Mouse (Mus musculus) stomach, embryonic 15.5 days (tissue): Measurements from ENCODE around the gene Suclg2. TPM values are rescaled to one million over a fixed set of nuclear protein-coding genes. Genes with fewer than 3 reads are reported as not detected.
A peak's percentile ranks its signal among the peaks of the same experiment; 100 is the strongest.
"Not testable (repeated sequence)": the region's sequence is repeated elsewhere in the genome, so short reads cannot be mapped to it uniquely, and the experiment has no call there.

ENCODE experiments used
- ATAC-seq: fragments of 200-750 bp; cut with Nextera tagmentation; 2 replicates; pipeline ENCODE4 v1.8.0; 2017; ENCODE audit warnings: low read depth, moderate number of reproducible peaks, moderate TSS enrichment; ENCODE audit not compliant: insufficient read depth, low FRiP score
- H3K27ac ChIP-seq: fragments of 300-500 bp; sonication (generic); 2 replicates; pipeline ENCODE4 v1.5.1; 2015; ENCODE audit warnings: mild to moderate bottlenecking, inconsistent platforms
- H3K27me3 ChIP-seq: fragments of 300-500 bp; sonication (generic); replicated peaks from 2 replicates; pipeline ENCODE4 v1.6.1; 2015; ENCODE audit warnings: inconsistent platforms
- H3K36me3 ChIP-seq: fragments of 300-500 bp; sonication (generic); 2 replicates; pipeline ENCODE4 v1.6.1; 2015; ENCODE audit warnings: inconsistent platforms
- H3K4me1 ChIP-seq: fragments of 300-500 bp; sonication (generic); 2 replicates; pipeline ENCODE4 v1.6.1; 2015; ENCODE audit warnings: inconsistent platforms
- H3K4me2 ChIP-seq: fragments of 300-500 bp; sonication (generic); 2 replicates; pipeline ENCODE4 v1.6.1; 2015; ENCODE audit warnings: mild to moderate bottlenecking, inconsistent platforms
- H3K4me3 ChIP-seq: fragments of 300-500 bp; sonication (generic); replicated peaks from 2 replicates; pipeline ENCODE4 v1.5.1; 2015; ENCODE audit warnings: inconsistent platforms
- H3K9ac ChIP-seq: fragments of 300-500 bp; sonication (generic); 2 replicates; pipeline ENCODE4 v1.6.1; 2015; ENCODE audit warnings: inconsistent platforms
- H3K9me3 ChIP-seq: fragments of 300-500 bp; sonication (generic); 2 replicates; pipeline ENCODE4 v1.6.1; 2016; ENCODE audit warnings: inconsistent platforms
- WGBS: fragments of 180-500 bp; shearing (Covaris S2); methylation state at CpG from one replicate; pipeline ENCODE4 v1.1.7; 2015; 5-methylcytosine and 5-hydroxymethylcytosine counted together
- polyA plus RNA-seq: library from polyadenylated mRNA; unstranded; fragments of >200 nt; fragmentation: Nextera tagmentation; extraction: Ambion mirVana; gene quantifications from 2 replicates; pipeline ENCODE4 v1.2.1, GENCODE M21; 2015

Gene Suclg2
- polyA plus RNA-seq, 1 experiment from 2014 or later = 86.6 TPM

GRCm38 (mm10) chr6:95613228-95613627, 105.4 kb downstream of the Suclg2 start:
- Histone ChIP-seq H3K4me2 (no peak overlapping the region), H3K4me3 (no peak overlapping the region), H3K4me1 (no peaks in the 10 kb centered on the region), H3K9ac (no peak overlapping the region), H3K27ac (no peak overlapping the region), H3K36me3 (no peaks in the 10 kb centered on the region), H3K9me3 (no peaks in the 10 kb centered on the region), H3K27me3 (no peaks in the 10 kb centered on the region)
- no peak for ATAC-seq
- whole genome bisulfite sequencing = 68% methylated on average over 3 of the region's 3 CpGs

- Histone ChIP-seq H3K4me3 (no peak overlapping the region), H3K9me3 (no peaks in the 10 kb centered on the region), H3K27ac (no peak overlapping the region), H3K4me2 (no peak overlapping the region), H3K4me1 (no peaks in the 10 kb centered on the region), H3K9ac (no peak overlapping the region), H3K27me3 (no peaks in the 10 kb centered on the region), H3K36me3 (no peaks in the 10 kb centered on the region)
- WGBS = 63% methylated on average over 3 of the region's 3 CpGs
- no peak for ATAC-seq
Measured at GRCm38 (mm10) chr6:95612412-95613022, 106.1 kb downstream of the Suclg2 start.

GRCm38 (mm10) chr6:95611059-95611458, 107.5 kb downstream of the Suclg2 start:
- H3K9me3 ChIP-seq = no peaks in the 10 kb centered on the region
- no peak for ATAC-seq
- H3K4me2 ChIP-seq = no peak overlapping the region
- no peaks in the 10 kb centered on the region for H3K36me3 ChIP-seq
- H3K27ac ChIP-seq = no peak overlapping the region
- WGBS = 73% methylated on average over 3 of the region's 3 CpGs
- no peaks in the 10 kb centered on the region for H3K4me1 ChIP-seq
- no peaks in the 10 kb centered on the region for H3K27me3 ChIP-seq
- H3K9ac ChIP-seq = no peak overlapping the region
- no peak overlapping the region for H3K4me3 ChIP-seq

DNA sequence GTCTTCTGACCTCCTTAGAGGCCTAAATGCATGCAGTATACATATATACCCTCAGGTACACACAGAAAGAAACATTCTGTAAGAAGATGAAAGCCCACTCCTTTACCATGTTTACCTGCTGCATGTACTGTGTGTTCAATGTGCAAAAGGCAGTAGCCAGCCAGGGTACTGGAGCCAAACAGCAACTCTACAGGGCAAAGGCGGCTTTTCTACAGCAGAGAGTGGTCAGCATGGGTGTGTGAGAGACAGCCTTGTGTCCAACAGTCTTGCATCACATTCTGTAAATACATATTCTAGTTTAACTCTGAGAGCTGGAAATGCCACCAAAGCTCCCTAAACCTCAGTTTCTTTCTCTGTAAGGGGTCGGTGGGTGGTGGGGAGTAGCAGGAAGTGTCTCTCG, 110.5 kb downstream of the Suclg2 start:
- Histone ChIP-seq H3K27ac (no peak overlapping the region), H3K4me2 (no peak overlapping the region), H3K4me3 (no peak overlapping the region), H3K9me3 (no peaks in the 10 kb centered on the region), H3K9ac (no peak overlapping the region), H3K27me3 (no peaks in the 10 kb centered on the region), H3K36me3 (no peaks in the 10 kb centered on the region), H3K4me1 (no peaks in the 10 kb centered on the region)
- 79% methylated on average over 3 of the region's 3 CpGs for whole genome bisulfite sequencing
- ATAC-seq = no peak

DNA sequence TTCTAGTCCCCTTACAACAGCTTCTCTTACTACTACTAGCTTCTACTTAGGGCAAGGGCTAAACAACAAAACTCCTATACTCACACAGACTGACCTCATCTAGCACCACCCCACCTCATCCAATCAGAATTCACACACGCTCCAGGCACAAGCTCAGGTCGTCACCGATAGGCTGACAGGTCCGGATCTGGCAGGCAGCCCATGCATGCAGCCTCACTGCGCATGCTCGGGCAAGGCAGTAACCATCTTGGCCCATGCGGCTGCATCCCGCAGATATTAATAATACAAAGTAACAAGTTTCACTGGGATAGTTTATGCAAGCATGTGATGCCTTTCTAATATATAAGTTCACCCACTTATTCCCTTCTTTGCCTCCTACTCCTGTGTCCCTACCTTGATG, 117.9 kb downstream of the Suclg2 start:
- WGBS = 92% methylated on average over 8 of the region's 8 CpGs
- H3K27me3 ChIP-seq, H3K9me3 ChIP-seq, H3K4me1 ChIP-seq, H3K4me2 ChIP-seq, H3K4me3 ChIP-seq, H3K9ac ChIP-seq, ATAC-seq, H3K36me3 ChIP-seq, H3K27ac ChIP-seq: not testable (repeated sequence)

DNA sequence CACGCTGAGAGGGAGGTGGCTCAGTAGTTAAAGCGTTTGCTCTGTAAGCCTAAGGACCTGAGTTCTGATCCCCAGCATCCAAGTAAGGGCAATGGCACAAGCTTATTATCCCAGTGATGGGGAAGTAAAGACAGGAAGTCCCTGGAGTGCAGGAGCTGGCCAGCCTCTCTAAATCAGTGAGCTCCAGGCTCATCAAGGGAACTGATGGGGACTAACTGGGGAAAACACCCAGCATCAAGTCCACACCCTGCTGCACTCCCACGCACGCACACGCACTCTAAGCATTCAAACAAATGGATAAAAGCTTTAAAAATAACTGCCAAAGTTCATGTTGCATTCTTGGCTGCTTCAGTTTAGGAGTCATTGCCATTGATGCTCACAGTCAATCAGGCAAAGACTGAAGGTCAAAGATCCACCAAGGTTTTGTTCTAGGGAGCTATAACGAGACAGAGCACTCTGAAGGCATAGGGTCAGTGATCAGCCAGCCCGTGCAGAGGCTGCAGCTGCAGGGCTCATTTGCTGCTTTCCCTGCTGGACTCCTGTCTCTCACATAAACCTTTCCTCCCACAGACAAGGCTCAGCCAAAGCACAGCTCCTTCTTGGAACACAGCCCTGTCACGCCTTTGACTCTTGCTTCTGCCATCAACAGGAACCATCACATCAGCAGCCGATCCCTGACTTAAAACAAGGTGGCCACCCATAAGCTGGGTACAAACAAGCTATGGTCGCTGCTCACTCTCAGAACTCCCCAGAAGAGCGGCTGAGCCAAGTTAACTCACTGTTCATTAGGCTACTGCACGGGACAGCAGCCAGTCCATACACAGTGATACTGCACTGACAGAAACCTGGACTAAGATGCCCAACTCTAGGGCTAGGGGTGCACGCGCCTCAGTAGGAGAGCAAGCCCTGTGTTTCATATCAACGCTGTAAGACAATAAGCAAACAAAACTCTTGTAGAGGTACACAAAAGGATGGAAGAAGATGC, 121.5 kb downstream of the Suclg2 start:
- no peaks in the 10 kb centered on the region for H3K36me3 ChIP-seq
- no peak overlapping the region for H3K4me2 ChIP-seq
- H3K9ac ChIP-seq = no peak overlapping the region
- H3K4me3 ChIP-seq = no peak overlapping the region
- no peaks in the 10 kb centered on the region for H3K27me3 ChIP-seq
- 72% methylated on average over 15 of the region's 15 CpGs for WGBS
- H3K27ac ChIP-seq = no peak overlapping the region
- no peaks in the 10 kb centered on the region for H3K9me3 ChIP-seq
- ATAC-seq = peak; percentile 27; the same call in 1 of the 2 replicates
- H3K4me1 ChIP-seq = 0 out of 2 replicates have a peak, but pooled peaks cover 3% of the 10 kb centered on the region

DNA sequence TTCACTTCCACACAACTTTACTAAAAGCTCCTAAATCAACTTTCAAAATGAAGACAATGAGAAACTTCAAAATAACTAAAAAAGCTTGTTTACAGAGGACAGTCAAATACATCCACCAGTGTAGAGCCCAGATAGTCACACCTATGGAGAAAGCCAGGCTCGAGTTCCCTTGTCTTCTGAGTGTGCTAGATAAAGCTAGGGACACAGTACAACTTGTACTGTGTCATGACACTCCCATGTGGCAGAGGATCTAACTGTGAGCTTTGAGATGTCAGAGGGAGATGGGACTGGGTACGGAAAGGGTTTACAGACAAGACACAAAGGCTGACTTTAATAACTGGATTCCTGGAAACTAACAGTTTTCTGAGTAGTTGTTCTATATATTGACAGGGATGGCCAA, 122.7 kb downstream of the Suclg2 start:
- 0 out of 2 replicates have a peak, but pooled peaks cover 3% of the 10 kb centered on the region for H3K4me1 ChIP-seq

DNA sequence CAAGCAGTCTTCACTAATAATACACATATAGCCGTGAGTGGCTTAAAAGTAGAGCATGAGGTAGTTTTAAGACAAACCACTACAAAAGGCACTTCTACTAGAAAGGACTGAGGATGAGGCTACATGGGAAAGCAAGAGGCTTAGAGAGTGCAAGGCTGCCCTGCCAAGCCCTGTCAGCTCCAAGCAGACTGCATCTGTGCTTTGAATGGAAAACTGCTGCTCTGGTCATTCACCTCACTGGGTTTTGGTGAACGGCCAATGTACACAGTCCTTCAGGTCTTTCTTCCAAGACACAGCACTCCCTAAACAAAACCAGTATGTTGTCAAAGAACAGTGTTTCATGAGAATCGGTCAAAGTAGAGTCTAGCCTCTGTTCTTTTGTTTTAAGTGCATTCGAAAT, 124.4 kb downstream of the Suclg2 start:
- Histone ChIP-seq H3K4me3 (no peak overlapping the region), H3K36me3 (no peaks in the 10 kb centered on the region), H3K4me2 (no peak overlapping the region), H3K27me3 (no peaks in the 10 kb centered on the region), H3K9me3 (no peaks in the 10 kb centered on the region), H3K4me1 (0 out of 2 replicates have a peak, but pooled peaks cover 3% of the 10 kb centered on the region), H3K9ac (no peak overlapping the region), H3K27ac (no peak overlapping the region)
- 73% methylated on average over 4 of the region's 4 CpGs for WGBS
- ATAC-seq = peak; percentile 10; the same call in 1 of the 2 replicates

More for the DNA sequence above, 122.7 kb downstream of the Suclg2 start:
- H3K9me3 ChIP-seq = no peaks in the 10 kb centered on the region
- no peak overlapping the region for H3K4me2 ChIP-seq
- H3K27ac ChIP-seq = no peak overlapping the region
- H3K4me3 ChIP-seq = no peak overlapping the region
- 69% methylated on average over 2 of the region's 2 CpGs for WGBS
- no peaks in the 10 kb centered on the region for H3K36me3 ChIP-seq
- no peaks in the 10 kb centered on the region for H3K27me3 ChIP-seq
- no peak overlapping the region for H3K9ac ChIP-seq
- ATAC-seq = no peak

- no peak overlapping the region for H3K4me2 ChIP-seq
- no peaks in the 10 kb centered on the region for H3K9me3 ChIP-seq
- no peak overlapping the region for H3K27ac ChIP-seq
- H3K9ac ChIP-seq = no peak overlapping the region
- 74% methylated on average over 6 of the region's 6 CpGs for WGBS
- ATAC-seq = no peak
- H3K36me3 ChIP-seq = no peaks in the 10 kb centered on the region
- 0 out of 2 replicates have a peak, but pooled peaks cover 3% of the 10 kb centered on the region for H3K4me1 ChIP-seq
- no peak overlapping the region for H3K4me3 ChIP-seq
- H3K27me3 ChIP-seq = no peaks in the 10 kb centered on the region
Measured at GRCm38 (mm10) chr6:95592396-95592795, 126.2 kb downstream of the Suclg2 start.

DNA sequence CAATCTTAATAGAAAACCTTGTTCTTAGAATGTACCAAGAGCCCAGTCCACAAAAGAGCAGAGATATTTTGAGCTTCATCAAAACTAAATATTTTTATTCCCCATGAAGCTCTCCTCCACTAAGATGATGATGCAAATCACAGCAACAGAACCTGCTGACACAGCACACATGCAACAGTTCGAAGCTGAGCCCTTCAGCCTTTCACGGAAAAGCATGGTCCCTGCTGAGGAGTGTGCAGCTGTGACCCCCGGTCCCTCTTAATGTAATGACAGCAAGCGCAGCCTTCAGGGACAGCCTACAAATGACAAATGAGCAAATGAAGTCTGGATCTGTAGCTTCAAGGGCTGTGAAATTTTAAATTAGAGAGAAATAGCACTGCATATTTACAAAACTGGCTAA, 128.1 kb downstream of the Suclg2 start:
- H3K4me3 ChIP-seq = no peak overlapping the region
- ATAC-seq = no peak
- WGBS = 52% methylated on average over 4 of the region's 4 CpGs
- H3K27me3 ChIP-seq = no peaks in the 10 kb centered on the region
- no peak overlapping the region for H3K4me2 ChIP-seq
- H3K9me3 ChIP-seq = no peaks in the 10 kb centered on the region
- no peaks in the 10 kb centered on the region for H3K4me1 ChIP-seq
- H3K9ac ChIP-seq = no peak overlapping the region
- no peaks in the 10 kb centered on the region for H3K36me3 ChIP-seq
- no peak overlapping the region for H3K27ac ChIP-seq

DNA sequence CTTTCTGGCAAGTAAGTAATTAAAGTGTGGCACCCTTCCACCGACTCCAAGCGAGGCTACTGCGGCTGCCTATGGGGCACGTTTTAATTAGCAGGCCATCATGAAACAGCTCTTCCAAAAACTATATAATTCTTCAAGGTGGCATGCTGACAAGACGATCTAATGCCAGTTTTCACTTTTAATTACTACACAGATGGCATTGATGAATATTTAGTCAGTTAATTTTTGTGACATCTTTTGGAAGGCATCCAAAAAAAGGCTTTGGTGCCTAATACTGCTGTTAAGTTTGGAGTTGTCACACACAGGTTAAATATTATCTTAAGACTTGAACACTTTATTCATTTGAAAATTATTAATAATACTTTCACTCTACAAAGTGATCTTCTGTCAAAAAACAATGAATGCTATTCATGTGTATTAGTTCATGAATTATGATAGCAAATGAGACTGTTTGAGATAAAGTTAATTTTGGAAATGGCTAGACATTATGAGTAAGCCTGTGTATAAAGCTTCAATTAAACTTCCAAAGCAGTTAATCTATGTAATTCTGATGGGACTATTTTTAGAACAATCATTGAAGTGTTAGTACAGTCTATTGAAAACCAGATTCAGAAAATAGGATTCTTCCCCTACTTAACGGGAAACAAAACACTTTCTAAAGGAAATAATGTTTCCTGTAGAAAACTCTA, 131.3 kb downstream of the Suclg2 start:
- Histone ChIP-seq H3K9ac (no peak overlapping the region), H3K27ac (no peak overlapping the region), H3K4me1 (no peaks in the 10 kb centered on the region), H3K4me3 (no peak overlapping the region), H3K4me2 (no peak overlapping the region), H3K9me3 (no peaks in the 10 kb centered on the region), H3K27me3 (no peaks in the 10 kb centered on the region), H3K36me3 (0 out of 2 replicates have a peak, but pooled peaks cover 3% of the 10 kb centered on the region)
- no peak for ATAC-seq
- WGBS = 84% methylated on average over 6 of the region's 6 CpGs

GRCm38 (mm10) chr6:95581893-95582292, 136.7 kb downstream of the Suclg2 start:
- no peak for ATAC-seq
- Histone ChIP-seq H3K4me1 (no peaks in the 10 kb centered on the region), H3K4me2 (no peak overlapping the region), H3K27ac (no peak overlapping the region), H3K4me3 (no peak overlapping the region), H3K36me3 (0 out of 2 replicates have a peak, but pooled peaks cover 3% of the 10 kb centered on the region), H3K9me3 (no peaks in the 10 kb centered on the region), H3K9ac (no peak overlapping the region), H3K27me3 (no peaks in the 10 kb centered on the region)
- 69% methylated on average over 3 of the region's 3 CpGs for WGBS
